Mouse (Mus musculus): Measurements from ENCODE around the gene Arsb.

Gene Arsb

GRCm38 (mm10) chr13:93889991-93890390 lies 118.6 kb downstream of the Arsb start:
- WGBS: 75% methylated on average over 3 of the region's 3 CpGs

GRCm38 (mm10) chr13:93891276-93891675 lies 119.8 kb downstream of the Arsb start:
- WGBS: 84% methylated on average over 6 of the region's 6 CpGs

- 71% methylated on average over 7 of the region's 7 CpGs for WGBS
Observed at GRCm38 (mm10) chr13:93892101-93892500, 120.7 kb downstream of the Arsb start.

GRCm38 (mm10) chr13:93894105-93894504 lies 122.7 kb downstream of the Arsb start:
- WGBS: 61% methylated on average over 2 of the region's 2 CpGs

- WGBS: 91% methylated on average over 2 of the region's 2 CpGs
Observed at GRCm38 (mm10) chr13:93895430-93895829, 124.0 kb downstream of the Arsb start.

- WGBS: 72% methylated on average over 13 of the region's 13 CpGs
Observed at GRCm38 (mm10) chr13:93897943-93898826, 126.8 kb downstream of the Arsb start.

- 94% methylated on average over 3 of the region's 3 CpGs for WGBS
Observed at GRCm38 (mm10) chr13:93899378-93900256, 128.2 kb downstream of the Arsb start.

GRCm38 (mm10) chr13:93900934-93901626 lies 129.7 kb downstream of the Arsb start:
- 68% methylated on average over 13 of the region's 13 CpGs for WGBS

GRCm38 (mm10) chr13:93902126-93902525 lies 130.7 kb downstream of the Arsb start:
- 94% methylated on average over 2 of the region's 2 CpGs for WGBS

GRCm38 (mm10) chr13:93906552-93907245 lies 135.3 kb downstream of the Arsb start:
- WGBS: 94% methylated on average over 10 of the region's 10 CpGs

GRCm38 (mm10) chr13:93907971-93908370 lies 136.5 kb downstream of the Arsb start:
- 91% methylated on average over 3 of the region's 3 CpGs for WGBS

- 82% methylated on average over 5 of the region's 5 CpGs for WGBS
Observed at GRCm38 (mm10) chr13:93909847-93910246, 138.4 kb downstream of the Arsb start.

GRCm38 (mm10) chr13:93911037-93911436 lies 139.6 kb downstream of the Arsb start:
- WGBS: 54% methylated on average over 7 of the region's 7 CpGs

GRCm38 (mm10) chr13:93912326-93912915 lies 141.0 kb downstream of the Arsb start:
- 85% methylated on average over 5 of the region's 5 CpGs for WGBS

GRCm38 (mm10) chr13:93914206-93914605 lies 142.8 kb downstream of the Arsb start:
- 96% methylated on average over 3 of the region's 3 CpGs for WGBS

- WGBS: 88% methylated on average over 16 of the region's 16 CpGs
Observed at GRCm38 (mm10) chr13:93915641-93916570, 144.5 kb downstream of the Arsb start.

GRCm38 (mm10) chr13:93919536-93919935 lies 148.1 kb downstream of the Arsb start:
- 67% methylated on average over 3 of the region's 3 CpGs for WGBS

- 83% methylated on average over 8 of the region's 8 CpGs for WGBS
Observed at GRCm38 (mm10) chr13:93920080-93920785, 148.8 kb downstream of the Arsb start.

- WGBS: 72% methylated on average over 4 of the region's 4 CpGs
Observed at GRCm38 (mm10) chr13:93920786-93921300, 149.4 kb downstream of the Arsb start.
